Mouse (Mus musculus) olfactory bulb, adult 2 months (tissue): ENCODE measurements at regions not wholly inside any gene's neighbourhood (a gene's known extent, or its start where the extent isn't known, plus 50 kb on each side); places are given as distances from the start of the nearest gene placed in this dataset.

Experiments used
- H3K27ac ChIP-seq: fragments of 200-500 bp; 2 replicates; pipeline ENCODE4 v1.5.1; 2012; ENCODE audit warnings: low read depth, low read length; ENCODE audit not compliant: insufficient read depth
- H3K4me1 ChIP-seq: fragments of 200-500 bp; 2 replicates; pipeline ENCODE4 v1.6.1; 2012; ENCODE audit warnings: low read length; ENCODE audit not compliant: control insufficient read depth, insufficient read depth
- H3K4me3 ChIP-seq: fragments of 200-500 bp; 2 replicates; pipeline ENCODE4 v1.5.1; 2012; ENCODE audit warnings: mild to moderate bottlenecking, low read depth, low read length, moderate library complexity; ENCODE audit not compliant: insufficient read depth
- CTCF ChIP-seq: fragments of 200-500 bp; IDR thresholded peaks from 2 replicates; pipeline ENCODE4 v1.5.1; 2012; ENCODE audit warnings: low read depth, mild to moderate bottlenecking, low read length, moderate library complexity; ENCODE audit not compliant: insufficient read depth
- POLR2A ChIP-seq: fragments of 200-500 bp; IDR thresholded peaks from 2 replicates; pipeline ENCODE4 v1.6.1; 2012; ENCODE audit warnings: mild to moderate bottlenecking, low read depth, low read length, moderate library complexity; ENCODE audit not compliant: insufficient read depth
- WGBS: fragments of 180-500 bp; shearing (Covaris S2); methylation state at CpG from one replicate; pipeline ENCODE4 v1.1.7; 2018; 5-methylcytosine and 5-hydroxymethylcytosine counted together

DNA sequence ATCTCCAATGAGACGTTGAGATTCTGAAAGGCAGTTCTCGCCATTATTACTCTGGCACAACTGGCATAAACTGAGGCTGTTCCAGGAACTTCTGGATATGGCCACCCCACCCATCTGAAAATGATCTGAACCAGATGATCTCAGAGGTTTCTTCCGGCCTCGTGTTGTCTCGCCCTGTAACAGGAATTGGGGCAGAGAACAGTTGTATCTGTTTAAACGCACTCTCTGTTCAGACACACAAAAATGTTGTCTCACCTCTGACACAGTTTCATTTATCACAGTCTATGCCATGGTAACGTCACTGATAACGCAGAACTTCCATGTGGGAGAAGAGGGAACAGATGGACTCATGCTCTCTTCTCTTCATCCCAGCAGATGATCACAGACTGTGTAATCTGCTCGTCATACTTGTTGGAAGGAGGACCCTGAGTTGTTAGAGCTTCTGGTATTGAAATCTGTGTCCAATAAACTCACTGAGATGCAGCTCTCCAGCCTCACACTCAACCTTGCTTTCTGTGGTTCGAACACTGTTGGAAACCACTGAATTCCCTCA lies 63.9 kb upstream of the Sv2b start:
- Histone ChIP-seq H3K27ac (no peak overlapping the region), H3K4me1 (no peaks in the 10 kb centered on the region), H3K4me3 (no peak overlapping the region)
- 89% methylated on average over 10 of the region's 10 CpGs for WGBS
- TF ChIP-seq POLR2A (no peak), CTCF (no peak)

DNA sequence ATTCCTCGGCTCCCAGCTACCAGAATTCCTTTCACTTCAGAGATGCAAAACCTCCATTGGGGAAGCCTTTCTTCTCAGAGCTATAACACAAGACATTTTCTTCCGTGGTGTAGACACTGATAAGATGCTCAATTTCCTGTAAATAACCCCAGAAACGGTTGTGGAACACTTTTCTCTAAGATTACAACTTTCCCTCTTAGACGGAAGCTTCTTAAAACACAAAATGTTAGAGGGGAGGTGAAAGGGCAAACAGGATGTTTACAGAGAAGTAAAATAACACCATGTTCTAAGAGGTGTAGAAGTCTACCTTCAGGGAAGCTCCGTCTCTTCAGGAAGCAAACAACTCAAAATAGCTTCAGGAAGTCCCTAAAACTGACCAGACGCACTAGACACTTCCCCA lies 65.4 kb upstream of the Sv2b start:
- 87% methylated on average over 6 of the region's 6 CpGs for WGBS
- TF ChIP-seq POLR2A = no peak
- no peak overlapping the region for H3K4me3 ChIP-seq
- H3K4me1 ChIP-seq = no peaks in the 10 kb centered on the region
- H3K27ac ChIP-seq = no peak overlapping the region

GRCm38 (mm10) chr7:75379595-75379994 lies 70.5 kb upstream of the Sv2b start:
- no peak overlapping the region for H3K27ac ChIP-seq
- WGBS = 88% methylated on average over 3 of the region's 3 CpGs
- TF ChIP-seq POLR2A = no peak
- no peak for TF ChIP-seq CTCF

DNA sequence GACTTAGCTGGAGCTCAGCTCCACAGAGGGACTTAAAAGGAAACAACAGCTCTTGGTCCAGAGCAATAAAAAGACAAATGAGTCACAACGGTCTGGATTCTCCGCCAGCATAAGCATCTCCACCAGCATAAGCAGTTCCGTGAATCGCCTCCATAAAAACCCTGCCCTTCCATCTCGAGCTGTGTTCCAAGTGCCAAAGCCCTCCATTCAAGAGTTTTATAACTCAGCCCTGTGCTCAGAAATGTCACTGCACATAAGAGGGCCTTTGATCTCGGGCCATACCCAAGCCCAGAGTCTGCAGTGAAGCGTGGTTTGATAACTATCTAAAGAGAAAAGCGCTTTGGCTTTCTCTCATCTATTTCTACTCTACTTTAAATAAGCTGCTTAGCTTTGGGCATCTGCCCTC lies 70.8 kb upstream of the Akap13 start:
- Histone ChIP-seq H3K27ac (no peak overlapping the region), H3K4me1 (peaks cover 2% of the 10 kb centered on the region; the same call in 1 of the 2 replicates), H3K4me3 (no peak overlapping the region)
- 41% methylated on average over 8 of the region's 8 CpGs for WGBS
- TF ChIP-seq POLR2A (no peak), CTCF (no peak)

More at GRCm38 (mm10) chr7:75379595-75379994, 70.5 kb upstream of the Sv2b start:
- Histone ChIP-seq H3K4me1 (no peaks in the 10 kb centered on the region), H3K4me3 (no peak overlapping the region)

DNA sequence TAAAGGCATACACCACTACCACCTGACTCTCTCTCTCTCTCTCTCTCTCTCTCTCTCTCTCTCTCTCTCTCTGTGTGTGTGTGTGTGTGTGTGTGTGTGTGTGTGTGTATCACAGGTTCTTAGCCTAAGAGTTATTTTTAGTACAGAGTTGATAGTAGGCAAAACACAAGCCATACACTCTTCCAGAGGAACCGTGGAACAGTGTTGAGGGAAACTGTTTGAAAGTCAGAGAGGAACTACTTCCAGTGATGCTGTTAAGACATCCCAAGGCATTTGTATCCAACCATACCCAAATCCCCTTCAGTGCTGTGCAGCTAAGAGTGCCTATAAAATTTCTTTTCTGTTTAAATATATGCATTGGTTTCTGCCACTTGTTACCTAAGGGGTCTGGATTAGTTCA lies 68.3 kb upstream of the Akap13 start:
- no peak for TF ChIP-seq CTCF
- TF ChIP-seq POLR2A = no peak
- Histone ChIP-seq H3K27ac (no peak overlapping the region), H3K4me1 (peaks cover 2% of the 10 kb centered on the region; the same call in 1 of the 2 replicates), H3K4me3 (no peak overlapping the region)
- WGBS = 71% methylated on average over 1 of the region's 1 CpGs

GRCm38 (mm10) chr7:75387821-75388431 lies 67.4 kb upstream of the Akap13 start:
- no peak overlapping the region for H3K27ac ChIP-seq
- H3K4me3 ChIP-seq = no peak overlapping the region
- TF ChIP-seq POLR2A = no peak
- peaks cover 2% of the 10 kb centered on the region; the same call in 1 of the 2 replicates for H3K4me1 ChIP-seq
- 55% methylated on average over 6 of the region's 6 CpGs for WGBS

DNA sequence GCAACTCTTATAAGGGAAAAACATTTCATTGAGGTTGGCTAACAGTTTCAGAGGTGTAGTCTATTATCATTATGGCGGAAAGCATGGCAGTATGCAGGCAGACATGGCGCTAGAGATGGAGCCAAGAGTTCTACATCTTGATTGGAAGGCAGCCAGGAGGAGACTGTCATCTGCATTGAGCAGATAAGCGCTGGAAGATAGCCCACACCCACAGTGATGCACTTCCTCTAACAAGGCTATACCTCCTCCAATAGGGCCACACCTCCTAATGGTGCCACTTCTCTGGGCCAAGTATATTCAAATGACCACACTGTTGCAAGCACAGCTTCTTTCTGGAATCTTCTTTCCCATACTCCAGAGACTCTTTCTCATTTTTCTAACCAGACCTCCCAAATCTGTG lies 65.2 kb upstream of the Akap13 start:
- Histone ChIP-seq H3K4me1 (peaks cover 2% of the 10 kb centered on the region; the same call in 1 of the 2 replicates), H3K4me3 (no peak overlapping the region), H3K27ac (no peak overlapping the region)
- TF ChIP-seq CTCF = no peak
- TF ChIP-seq POLR2A = no peak
- 88% methylated on average over 3 of the region's 3 CpGs for WGBS

DNA sequence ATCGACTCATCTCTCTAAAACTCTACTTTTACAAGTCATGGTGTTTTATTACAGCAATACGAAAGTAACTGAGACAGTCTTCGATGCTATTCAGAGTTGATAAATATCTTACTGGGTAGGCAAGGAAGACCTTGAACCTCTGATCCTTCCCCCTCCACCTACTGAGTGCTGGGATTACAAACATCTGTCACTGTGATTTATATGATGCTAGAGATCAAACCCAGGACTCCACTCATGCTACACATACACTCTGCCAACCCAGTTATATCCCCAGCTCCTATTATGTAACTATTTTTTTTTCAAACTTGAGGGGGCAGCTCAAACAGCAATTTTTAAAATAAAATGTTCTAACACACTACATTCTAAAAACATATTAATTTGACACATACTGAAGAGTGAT lies 62.6 kb upstream of the Akap13 start:
- no peak overlapping the region for H3K27ac ChIP-seq
- no peak overlapping the region for H3K4me3 ChIP-seq
- peaks cover 2% of the 10 kb centered on the region; the same call in 1 of the 2 replicates for H3K4me1 ChIP-seq
- 88% methylated on average over 3 of the region's 3 CpGs for WGBS
- no peak for TF ChIP-seq POLR2A
- TF ChIP-seq CTCF = no peak

DNA sequence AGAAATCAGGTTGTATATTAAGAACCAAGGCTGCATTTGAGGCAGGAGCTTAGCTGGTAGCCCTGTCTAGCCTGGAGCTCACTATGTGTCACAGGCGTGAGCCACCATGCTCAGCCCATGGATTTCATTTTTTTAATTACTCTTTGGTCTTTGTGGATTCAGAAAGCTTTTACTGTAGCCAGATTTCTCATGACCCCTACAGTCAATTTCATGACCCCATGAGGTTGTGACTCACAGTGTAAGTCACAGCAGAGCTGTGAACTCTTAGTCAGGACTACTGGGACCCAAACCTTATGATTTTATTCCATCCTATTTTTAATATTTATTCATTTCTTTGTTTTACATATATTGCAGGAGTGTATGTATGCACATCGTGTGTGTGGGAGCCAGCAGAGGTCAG lies 61.9 kb upstream of the Akap13 start:
- no peak for TF ChIP-seq POLR2A
- TF ChIP-seq CTCF = no peak
- H3K4me3 ChIP-seq = no peak overlapping the region
- WGBS = 93% methylated on average over 2 of the region's 2 CpGs
- H3K4me1 ChIP-seq = peaks cover under 1% of the 10 kb centered on the region; the same call in 1 of the 2 replicates
- H3K27ac ChIP-seq = no peak overlapping the region
